Mouse (Mus musculus): ENCODE results near the gene Dnhd1.
A peak's percentile ranks its signal among the peaks of the same experiment; 100 is the strongest.
"Not testable (repeated sequence)": the region's sequence is repeated elsewhere in the genome, so short reads cannot be mapped to it uniquely, and the experiment has no call there.

Dnhd1 gene

DNA sequence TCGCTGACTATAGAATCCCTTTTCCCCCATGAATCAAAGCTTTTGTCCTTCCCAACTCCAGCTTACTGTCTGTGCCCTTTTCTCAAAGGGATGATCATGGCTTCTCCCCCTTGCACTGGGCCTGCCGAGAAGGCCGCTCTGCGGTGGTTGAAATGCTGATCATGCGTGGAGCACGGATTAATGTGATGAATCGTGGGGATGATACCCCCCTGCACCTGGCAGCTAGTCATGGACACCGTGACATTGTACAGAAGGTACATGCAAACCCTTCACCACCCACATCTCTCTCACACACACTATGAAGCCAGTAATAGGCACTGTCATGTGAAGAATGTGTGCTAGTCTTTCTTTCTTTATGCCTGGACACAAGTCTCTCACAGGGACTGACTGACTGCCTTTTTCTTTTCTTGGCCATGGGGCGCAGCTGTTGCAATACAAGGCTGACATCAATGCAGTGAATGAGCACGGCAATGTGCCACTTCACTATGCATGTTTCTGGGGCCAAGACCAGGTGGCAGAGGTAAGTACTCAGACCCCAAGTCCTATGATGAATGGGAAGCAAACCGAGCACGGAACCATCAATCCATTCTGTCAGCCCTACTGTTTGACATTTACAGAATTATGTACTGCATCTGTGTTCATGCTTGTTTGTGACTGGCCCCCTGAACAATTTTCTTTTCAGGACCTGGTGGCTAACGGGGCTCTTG, 89.6 kb downstream of the Dnhd1 start:
- no peak for DNase-seq (ENCODE audit: low spot score in 2 of 2)

DNA sequence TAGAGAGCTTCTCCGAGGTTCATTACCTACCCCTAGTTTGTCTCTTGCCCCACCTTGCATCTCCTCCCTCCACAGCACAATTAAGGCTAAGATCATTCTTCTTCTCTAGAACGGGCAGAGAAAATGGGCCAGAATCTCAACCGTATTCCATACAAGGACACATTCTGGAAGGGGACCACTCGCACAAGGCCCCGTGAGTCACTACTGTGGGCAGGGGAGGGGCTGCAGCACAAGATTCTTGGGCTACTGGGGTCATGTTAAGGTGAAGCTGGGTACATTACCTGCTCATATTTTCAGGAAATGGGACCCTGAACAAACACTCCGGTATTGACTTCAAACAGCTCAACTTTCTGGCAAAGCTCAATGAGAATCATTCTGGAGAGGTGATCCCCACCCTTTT, 90.2 kb downstream of the Dnhd1 start:
- no peak for DNase-seq (ENCODE audit: low spot score in 2 of 2)

DNA sequence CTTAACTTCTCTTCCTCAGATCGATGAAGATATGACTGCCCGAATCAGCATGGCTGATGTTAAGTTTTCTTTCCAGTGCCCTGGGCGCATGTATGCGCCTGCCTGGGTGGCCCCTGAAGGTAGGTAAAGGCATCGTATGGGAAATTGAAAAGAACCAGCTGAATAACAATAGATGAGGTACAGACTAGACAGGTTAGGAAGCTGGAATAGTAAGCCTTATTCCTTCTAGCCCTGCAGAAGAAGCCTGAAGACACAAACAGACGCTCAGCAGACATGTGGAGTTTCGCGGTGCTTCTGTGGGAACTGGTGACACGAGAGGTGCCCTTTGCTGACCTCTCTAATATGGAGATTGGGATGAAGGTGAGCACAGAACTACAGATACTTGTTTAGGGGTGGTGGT, 91.4 kb downstream of the Dnhd1 start:
- no peak for DNase-seq (ENCODE audit: low spot score in 2 of 2)

DNA sequence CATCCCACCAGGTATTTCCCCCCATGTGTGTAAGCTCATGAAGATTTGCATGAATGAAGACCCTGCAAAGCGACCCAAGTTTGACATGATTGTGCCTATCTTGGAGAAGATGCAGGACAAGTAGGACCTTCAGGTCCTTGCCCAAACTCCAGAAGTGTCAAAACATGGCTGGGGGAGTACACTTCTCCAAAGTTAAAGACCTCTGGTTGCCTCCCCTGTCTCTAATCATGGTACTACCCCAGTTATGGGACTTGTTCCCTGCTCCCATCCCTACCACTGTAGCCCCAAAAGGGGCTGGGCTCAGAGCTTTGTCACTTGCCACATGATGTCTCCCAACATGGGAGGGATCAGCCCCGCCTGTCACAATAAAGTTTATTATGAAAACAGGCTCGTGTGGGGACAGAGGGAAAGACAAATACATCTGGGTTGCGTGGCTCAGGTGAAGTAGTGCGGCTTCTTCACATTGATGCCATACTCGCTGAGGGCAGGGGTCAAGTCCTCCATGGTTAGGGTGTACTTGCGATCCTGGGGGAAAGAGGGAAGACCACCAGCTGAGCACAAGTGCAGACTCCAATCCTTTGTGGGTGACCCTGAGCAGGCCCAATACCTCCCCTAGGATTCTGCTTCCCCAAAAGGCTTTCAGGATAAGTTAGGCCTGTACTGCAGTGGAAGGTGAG, 92.0 kb downstream of the Dnhd1 start:
- DNase-seq (ENCODE audit: low spot score in 2 of 2), result not testable (repeated sequence)

DNA sequence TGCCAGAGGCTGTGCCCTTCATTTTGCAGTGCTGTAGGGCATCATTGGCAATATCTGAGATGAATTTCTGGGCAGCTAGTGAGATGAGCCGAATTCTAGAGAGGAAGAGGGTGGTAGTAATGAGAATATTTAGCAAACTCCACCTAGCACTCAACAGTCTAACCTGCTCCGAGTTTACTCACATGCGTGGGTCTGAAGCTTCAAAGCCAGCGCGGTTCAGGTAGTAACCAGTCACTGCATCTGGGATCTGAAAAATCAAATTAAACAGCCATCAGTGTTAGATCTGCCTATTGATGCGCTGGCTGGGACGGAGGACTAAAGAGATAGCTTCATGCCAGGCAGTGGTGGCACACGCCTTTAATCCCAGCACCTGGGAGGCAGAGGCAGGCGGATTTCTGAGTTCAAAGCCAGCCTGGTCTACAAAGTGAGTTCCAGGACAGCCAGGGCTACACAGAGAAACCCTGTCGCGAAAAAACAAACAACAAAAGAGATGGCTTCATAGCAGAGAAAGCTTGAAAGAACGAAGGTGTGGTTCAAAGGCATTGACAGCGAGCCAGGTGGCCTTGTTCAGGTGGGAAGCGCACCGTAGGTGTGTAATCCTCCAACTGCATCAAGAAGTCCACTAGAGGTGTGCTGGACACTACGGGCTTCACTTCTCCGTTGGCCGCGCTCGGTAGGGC, 92.8 kb downstream of the Dnhd1 start:
- not testable (repeated sequence) for DNase-seq (ENCODE audit: low spot score in 2 of 2)

DNA sequence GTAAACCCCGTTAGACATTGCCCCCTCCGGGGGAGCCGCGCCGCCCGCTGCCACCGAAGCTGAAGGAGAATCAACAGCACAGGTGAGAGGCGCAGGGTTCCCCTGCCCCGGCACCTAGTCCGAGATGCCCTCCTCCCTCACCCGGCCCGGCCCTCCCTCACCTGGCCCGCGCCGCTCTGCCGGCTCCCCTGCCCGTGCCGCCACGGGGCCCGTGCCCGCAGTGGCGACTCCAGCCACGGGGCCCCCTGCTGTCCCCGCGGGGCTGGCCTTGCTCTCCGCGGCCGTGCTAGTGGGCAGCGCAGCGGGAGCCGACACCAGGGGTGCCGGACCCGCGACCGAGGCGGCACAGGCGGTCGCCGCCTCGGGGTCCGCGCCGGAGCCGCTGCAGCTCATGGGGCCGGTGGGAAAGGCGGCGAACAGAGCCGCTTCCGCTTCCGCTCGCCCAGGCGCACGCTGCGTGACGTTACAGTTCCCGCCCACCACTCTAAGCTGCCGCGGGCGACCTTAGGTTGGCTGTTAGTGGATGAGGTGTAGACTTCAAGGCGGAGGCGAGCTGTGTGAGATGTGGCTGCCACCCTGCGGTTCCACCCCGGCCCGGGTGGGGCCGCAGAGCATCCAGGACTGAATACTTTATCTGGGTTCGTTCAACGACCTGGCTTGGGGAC, 93.4 kb downstream of the Dnhd1 start, which contains the start of gene Taf10:
Gene Taf10 (minus strand): TSS at position 436 of the 665 bp plus-strand sequence.
- peak; percentile 86 to 87 for DNase-seq (ENCODE audit: low spot score in 2 of 2)

DNA sequence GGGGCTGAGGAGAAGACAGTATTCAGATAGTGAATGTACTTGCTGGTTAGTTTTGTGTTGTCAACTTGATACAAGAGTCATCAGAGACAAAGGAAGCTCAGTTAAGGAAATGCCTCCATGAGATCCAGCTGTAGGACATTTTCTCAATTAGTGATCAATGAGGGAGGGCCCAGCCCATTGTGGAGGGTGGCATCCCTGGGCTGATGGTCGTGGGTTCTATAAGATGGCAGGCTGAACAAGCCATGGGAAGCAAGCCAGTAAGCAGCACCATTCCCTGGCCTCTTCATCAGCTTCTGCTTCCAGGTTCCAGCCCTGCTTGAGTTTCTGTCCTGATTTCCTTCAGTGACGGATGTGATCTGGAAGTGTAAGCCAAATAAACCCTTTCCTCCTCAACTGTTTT, 97.1 kb downstream of the Dnhd1 start:
- no peak for DNase-seq (ENCODE audit: low spot score in 2 of 2)

DNA sequence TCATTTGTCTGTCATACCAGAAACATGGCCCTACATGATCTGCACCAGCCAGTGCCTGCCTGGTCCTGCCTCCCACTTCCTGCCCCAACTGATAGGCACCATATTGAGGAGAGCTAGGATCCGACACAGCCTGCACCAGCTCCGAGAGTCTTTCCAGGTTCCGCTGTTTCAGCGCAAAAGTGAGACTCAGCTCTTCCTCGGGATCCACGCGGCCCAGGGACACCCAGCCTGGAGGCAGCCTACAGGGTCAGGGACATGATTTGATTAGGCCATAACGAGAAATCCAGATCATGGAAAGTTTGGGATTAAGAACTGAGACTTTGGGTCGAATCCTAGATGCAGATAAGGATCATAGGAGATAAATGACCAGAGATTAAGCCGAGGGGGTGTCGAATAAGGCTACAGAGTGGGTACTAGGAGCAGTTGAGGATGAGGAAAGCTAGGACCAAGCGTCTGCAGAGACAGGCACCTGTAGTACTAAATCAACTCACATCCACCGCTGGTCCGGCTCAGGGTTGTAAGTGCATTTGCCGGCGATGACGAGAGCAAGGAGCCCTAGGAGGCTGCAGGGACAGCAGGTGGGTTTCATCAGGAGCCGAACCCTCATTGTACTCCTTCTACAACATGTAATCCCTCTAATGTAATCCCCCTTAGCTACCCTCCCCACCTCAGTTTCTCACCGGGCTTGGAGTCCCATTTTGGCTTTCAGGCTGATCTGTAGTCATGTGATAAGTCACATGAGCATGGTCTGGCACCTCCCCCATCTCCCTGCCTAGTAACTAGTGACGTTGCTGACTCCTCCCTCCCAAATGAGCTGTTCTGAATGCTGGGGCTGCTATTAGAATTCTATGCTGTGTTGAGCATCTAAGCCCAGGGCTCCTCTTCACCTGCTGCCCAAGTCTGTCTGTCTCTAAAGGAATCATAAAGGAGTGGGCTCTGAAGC, 101.1 kb downstream of the Dnhd1 start, which contains the start of gene Tpp1:
Gene Tpp1 (minus strand): TSS at position 745 of the 943 bp plus-strand sequence.
- peak; percentile 94 to 98 for DNase-seq (ENCODE audit: low spot score in 2 of 2)

DNA sequence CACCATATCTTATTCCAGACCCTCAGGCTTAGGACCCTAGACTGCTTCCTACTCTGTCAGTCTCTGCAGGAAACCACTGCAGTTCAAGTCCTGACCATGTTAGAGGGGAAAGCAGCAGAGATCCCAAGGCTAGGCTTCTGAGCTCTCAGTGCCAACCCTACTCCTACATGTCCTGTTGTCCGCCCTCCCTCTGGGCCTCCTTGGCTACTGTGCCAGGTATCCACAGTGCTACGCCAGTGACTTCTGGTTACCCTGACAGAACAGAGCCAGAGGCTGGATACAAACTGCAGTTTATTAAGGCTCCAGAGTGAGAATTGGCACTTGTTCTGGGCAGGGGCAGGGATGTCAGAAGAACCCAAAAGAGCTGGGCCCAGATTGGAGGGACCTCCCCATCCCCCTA, 102.1 kb downstream of the Dnhd1 start:
- no peak for DNase-seq (ENCODE audit: low spot score in 2 of 2)

DNA sequence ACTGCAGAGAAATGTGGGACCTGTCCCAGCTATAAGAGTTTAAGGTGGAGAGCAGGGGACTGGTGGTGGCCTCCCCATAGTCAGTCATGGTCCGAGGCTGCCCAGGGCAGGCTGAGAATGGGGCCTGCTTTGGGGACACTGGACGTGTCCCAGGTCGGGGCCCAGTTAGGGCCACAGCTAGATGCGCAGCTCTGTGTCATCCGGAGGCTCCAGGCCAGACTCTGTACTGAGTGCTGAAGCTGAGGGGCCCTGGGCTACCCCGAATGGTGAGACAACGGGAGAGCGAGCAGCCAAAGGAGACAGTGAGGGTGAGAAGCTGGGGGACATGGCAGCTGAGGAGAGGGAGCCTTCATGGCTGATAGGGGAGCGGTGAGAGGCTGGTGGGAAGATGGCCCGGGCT, 102.7 kb downstream of the Dnhd1 start:
- DNase-seq (ENCODE audit: low spot score in 2 of 2), result no peak

DNA sequence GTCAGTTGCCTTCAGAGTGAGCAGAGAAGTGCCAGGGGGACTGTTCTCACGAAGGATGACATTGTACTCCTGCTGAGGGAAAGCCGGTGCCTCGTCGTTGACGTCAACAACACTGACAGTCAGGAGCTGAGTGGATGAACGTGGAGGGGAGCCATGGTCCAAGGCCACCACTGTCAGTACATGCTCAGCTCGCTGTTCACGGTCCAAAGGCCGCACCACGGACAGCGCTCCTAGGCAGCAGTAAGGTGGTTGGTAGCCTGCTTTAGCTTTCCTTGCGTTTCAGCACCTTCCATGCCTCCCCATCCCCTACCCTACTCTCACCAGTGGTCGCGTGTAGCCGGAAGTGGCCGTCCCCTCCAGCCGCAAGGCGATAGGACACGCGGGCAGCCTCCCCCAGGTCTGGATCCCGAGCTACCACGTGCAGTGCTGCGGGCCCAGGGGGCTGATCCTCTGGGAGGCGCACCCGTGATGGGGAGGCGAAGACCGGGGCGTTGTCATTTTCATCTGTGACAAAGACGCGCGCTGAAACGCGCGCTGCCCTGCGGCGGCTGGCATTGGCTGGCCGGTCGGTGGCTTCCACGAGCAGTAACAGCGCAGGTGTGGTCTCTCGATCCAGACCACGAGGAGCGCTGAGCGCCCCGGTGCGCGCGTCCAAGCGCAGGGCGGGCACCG, 111.3 kb downstream of the Dnhd1 start:
- DNase-seq (ENCODE audit: low spot score in 2 of 2), result no peak

DNA sequence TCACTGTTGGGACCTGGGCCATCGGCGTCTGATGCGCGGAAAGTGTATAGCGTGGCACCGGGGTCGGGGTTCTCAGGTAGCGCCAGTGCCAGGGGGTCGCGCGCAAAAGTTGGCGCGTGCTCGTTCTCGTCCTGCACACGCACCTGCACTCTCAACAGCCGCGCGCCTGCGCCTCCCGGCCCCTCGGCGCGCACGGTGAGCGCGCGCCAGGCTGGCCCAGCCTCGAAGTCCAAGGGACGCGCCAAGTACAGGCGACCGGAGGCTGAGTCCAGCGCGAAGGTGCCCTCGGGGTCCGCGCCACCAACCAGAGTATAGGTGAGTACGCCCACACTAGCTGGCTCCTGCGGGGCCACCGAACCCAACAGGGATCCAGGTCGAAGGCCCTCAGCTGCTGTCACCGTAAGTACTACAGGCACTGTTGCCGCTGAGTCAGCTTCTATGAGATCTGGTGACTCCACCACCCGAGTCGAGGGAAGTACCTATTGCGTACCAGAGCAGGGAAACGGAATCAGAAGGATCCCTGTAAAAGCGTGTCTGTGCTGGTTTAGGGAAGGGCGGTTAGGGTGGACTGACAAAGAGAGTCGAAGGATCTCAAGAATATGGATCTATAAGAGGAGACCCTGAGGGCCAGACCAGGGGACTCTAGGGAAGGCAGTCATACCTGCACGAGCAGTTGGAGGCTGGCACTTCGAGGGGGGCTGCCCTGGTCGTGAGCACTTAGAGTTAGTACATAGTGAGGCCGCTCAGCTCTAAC, 112.1 kb downstream of the Dnhd1 start:
- no peak for DNase-seq (ENCODE audit: low spot score in 2 of 2)

DNA sequence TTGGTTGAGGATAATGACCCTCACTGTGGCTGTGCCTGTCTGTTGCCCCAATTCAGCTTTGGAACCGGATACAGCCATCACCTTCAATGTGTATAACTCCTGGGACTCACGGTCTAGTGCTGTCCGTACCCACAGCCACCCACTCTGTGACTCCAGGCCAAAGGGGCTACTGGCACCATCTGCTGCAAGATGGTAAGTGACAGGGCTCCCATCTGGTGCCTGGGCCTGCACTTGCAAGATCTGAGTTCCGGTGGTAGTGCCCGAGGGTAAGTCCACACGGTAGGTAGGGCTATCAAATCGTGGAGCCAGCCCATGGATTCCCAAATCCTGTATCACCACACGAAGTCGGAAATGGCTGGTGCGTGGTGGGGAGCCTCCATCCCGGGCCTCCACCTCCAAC, 113.7 kb downstream of the Dnhd1 start:
- no peak for DNase-seq (ENCODE audit: low spot score in 2 of 2)

DNA sequence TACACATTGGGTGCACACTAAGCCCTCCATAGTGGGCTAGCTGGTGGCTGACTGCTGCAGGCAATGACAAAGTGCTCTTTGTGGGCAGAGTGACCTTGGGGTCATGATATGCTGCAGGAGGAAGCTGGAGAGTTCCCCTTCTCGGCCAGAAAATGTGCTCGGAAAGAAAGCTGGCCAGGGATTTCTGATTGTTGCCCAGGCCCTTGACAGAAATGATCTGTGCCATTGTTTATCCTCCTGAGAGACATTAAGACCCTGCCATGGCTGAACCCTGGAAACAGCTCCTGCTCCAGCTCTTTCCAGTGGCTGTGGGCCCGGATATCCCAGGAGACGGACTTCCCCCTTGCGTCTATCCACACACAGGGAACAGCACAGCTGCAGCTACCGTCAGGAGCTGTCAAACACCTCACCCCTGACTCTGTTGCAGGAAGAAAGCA, 117.1 kb downstream of the Dnhd1 start:
- DNase-seq (ENCODE audit: low spot score in 2 of 2), result no peak

DNA sequence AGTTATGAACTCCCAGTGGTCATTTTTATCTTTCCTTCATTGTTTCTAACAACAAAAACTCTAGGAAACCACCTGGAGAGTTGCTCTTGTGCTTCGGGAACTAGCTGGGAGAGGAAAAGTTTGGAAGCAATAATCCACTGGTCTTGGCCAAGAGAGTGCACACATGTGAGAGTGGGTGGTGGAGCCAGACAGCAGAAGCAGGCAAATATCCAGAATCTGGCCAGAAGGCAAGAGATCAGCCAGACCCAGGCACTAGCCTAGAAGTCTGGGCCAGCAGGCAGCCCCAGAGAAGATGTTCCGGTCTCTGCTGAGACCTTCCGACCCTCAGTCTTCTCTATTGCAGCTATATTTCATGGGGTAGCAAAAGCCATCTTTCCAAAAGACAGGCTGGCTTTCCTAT, 119.3 kb downstream of the Dnhd1 start:
- no peak for DNase-seq (ENCODE audit: low spot score in 2 of 2)

Data from right cerebral cortex, adult 2 months (tissue).